Mouse (Mus musculus) urinary bladder, postnatal 14 days (tissue): ENCODE results near the gene Dab1.

Source experiments
- DNase-seq: peaks from one replicate; pipeline ENCODE4 v3.0.0; 2021; ENCODE audit warnings: low spot score

Gene Dab1

DNA sequence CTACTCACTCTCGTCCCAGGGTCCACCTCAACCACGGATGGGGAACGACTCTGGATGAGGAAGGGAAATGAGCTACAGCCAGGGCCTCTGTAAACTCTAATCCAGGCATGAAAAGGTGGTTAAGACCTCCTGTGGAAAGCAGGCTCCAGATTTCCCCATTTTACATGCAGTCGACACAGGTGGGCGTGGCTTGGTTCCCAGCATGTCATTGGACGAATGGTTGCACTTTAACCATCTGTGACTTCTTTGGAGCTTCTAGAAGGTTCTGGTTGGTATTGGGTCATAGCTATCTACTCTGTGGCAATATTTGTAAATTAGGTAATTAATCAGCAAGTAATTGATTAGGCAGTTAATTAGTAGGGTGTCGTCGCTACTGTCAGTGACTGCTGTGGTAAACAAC lies 752.0 kb downstream of the Dab1 start:
- no peak for DNase-seq

DNA sequence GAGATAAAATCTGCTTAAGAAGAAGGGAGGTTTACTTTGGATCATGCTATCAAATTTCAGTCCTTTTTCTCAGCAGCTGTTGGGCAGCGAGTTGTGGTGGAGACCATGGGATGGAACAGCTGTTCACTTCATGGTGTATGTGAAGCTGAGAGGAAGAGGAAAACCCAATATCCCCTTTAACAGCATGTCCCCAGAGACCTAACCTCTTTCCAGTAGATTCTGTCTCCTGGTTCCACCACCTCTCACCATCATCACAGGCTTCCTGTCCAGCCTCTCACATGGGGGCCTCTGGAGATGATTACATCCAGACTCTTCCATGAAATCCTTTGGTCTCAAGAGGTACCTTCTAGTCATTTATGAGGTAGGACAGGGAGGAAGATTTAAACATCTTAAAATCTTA lies 755.0 kb downstream of the Dab1 start:
- DNase-seq, result no peak

- no peak for DNase-seq
Measured at GRCm38 (mm10) chr4:104384704-104385103, 765.5 kb downstream of the Dab1 start.

GRCm38 (mm10) chr4:104385272-104385671 lies 766.1 kb downstream of the Dab1 start:
- DNase-seq, result no peak

DNA sequence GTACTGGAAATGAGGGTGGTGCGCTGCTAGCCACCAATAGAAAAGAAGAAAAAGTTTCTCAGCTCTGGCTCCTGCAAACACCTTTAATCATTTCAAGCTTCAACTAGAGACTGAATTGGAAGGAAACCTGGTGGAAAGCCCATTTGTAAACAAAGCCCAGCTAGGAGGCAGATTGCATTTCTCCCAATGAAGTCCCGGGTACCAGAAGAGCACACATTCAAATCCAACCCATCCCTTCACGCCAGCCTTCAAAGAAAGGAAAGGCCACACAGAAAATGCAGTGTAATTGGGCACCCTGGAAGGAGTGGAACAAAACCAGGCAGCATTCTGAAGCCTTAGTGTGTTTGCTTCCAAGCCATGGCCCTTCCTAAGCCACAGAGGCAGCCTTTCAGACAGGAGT lies 776.4 kb downstream of the Dab1 start:
- DNase-seq, result no peak

GRCm38 (mm10) chr4:104396095-104396494 lies 776.9 kb downstream of the Dab1 start:
- DNase-seq, result no peak

GRCm38 (mm10) chr4:104399106-104399730 lies 780.1 kb downstream of the Dab1 start:
- DNase-seq, result no peak

DNA sequence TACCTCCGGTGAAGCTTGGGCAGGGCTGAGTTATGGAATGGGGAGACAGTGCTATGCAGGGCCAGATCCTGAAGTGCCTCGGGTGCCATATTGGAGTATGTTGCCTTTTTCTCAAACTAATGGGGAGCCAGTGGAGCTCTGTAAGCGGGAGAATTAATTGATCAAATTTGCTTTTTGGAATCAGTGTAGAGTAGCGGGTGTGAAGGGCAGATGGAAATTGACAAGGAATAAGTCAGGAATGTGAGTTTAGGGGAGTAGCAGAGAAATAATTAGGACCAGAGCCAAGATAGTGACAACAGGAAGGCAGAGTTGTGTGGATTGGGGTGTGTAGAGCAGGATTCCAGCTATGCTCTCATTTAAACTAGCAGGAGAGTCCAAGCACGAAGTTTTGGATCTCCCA lies 784.9 kb downstream of the Dab1 start:
- no peak for DNase-seq

DNA sequence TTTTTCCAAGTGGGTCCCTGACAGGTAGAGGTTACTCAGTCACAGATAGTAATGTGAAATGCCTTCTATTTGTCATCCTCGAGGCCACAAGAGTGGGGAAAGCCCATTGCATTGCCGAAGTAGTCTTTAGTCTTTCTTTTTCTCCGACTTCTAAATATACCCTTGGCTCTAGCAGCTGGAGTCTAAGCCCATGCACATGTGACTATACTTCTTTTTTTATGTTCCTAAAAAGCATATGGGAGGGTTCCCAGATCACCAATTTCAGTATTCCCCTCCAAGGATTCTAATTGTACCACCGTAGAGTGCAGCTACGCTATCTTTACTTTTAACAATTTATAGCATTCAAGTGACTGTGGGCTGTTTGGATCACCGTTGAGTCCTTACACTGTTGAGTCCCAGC lies 791.8 kb downstream of the Dab1 start:
- DNase-seq, result no peak

GRCm38 (mm10) chr4:104415482-104415881 lies 796.3 kb downstream of the Dab1 start:
- DNase-seq, result no peak

GRCm38 (mm10) chr4:104418354-104418753 lies 799.2 kb downstream of the Dab1 start:
- no peak for DNase-seq

- no peak for DNase-seq
Measured at GRCm38 (mm10) chr4:104420983-104421680, 802.0 kb downstream of the Dab1 start.

GRCm38 (mm10) chr4:104429127-104429526 lies 810.0 kb downstream of the Dab1 start:
- DNase-seq, result no peak

- no peak for DNase-seq
Measured at GRCm38 (mm10) chr4:104431231-104431855, 812.2 kb downstream of the Dab1 start.

DNA sequence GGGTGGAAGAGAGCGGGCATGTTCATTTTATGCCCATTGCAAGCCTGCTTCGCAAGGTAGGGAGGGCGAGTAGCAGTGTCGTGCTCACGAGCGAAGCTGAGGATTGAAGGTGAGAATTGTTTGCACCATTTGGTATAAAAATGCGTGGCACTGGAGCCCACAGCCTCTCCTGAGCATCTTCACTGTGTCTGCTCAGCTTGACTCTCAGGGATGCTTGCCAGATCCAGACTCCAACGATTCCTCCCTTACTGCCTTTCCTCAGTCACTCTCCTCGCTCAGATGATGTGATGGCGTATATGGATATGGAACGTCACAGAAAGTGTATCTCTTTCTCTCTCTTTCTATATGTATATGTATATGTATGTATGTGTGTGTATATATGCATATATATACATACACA lies 813.0 kb downstream of the Dab1 start:
- DNase-seq, result no peak

- DNase-seq, result no peak
Measured at GRCm38 (mm10) chr4:104435736-104436135, 816.6 kb downstream of the Dab1 start.

- DNase-seq, result no peak
Measured at GRCm38 (mm10) chr4:104436411-104436810, 817.3 kb downstream of the Dab1 start.

GRCm38 (mm10) chr4:104438730-104439129 lies 819.6 kb downstream of the Dab1 start:
- no peak for DNase-seq

DNA sequence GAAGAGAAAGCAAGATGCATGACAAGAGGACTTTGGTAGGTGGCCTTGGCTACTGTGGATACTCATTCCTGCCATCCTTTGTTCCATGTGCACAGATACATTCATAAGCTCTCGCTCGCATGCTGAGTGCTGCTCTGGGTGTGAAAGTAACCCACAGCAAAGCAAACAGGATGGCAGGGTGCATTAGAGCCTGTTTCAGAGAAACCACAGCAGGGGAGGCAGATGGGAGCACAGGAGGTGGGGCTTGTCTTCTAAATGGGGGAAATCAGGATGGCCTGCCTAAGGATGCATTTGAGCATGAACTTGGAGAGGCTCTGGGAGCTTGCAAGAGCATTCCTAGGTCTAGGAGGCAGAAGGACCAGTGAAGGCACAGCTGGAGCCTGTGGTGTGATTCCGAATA lies 820.5 kb downstream of the Dab1 start:
- DNase-seq, result no peak

DNA sequence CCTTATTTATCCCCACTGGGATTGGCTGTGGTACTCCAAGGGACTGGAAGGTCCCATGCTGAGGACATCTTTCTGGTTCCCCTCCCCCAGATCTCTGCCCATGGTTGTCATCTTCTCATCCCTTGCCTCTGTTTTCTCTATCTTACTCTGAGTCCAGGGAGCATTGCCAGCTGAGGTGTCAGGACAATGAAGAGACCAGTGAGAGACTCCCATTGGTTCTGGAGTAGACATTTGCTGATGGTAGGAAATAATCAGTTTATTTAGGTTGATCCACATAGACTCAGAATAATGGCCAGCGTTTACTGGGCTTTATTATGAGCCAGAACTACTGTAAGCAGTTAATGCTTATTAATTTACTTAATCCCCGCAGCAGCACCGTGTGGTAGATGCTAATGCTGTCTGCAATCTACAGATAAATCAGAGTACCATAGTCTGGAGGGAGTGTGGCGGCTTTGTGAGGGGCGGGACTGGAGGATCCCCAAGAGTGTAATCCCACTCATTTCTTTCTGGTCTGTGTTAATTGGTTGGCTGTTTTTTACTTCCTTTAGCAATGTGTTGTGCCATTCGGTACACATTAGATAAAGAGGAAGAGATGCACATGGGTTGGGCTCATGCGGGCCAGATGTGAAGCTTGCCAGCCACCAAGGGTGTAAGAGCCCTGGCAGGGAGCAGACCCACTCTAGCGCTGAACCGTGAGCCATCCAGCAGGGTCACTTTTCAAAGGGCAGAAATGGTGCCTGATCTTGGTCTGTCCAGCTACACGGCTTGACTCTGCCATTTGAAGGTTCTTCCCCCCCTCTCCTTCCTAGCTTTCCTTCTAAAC lies 824.0 kb downstream of the Dab1 start:
- no peak for DNase-seq

DNA sequence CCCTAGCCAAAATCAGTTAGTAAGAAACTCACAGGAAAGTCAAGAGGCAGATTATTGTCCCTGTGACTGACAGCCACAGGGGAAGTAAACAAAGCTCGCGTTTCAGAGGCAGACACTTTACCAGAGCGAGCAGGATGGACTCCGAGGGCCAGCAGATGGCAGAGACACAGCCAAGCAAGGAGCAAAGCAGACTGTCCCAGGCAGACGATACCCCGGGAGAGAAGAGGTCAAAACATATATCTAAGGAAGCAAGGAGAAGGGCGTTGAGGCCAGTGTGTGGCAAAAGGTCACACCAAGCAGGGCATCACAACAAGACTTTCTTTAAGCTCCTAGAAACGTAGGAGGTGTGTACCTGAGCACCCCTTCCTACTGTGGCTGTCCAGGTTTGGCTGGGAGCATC lies 824.6 kb downstream of the Dab1 start:
- no peak for DNase-seq

- no peak for DNase-seq
Measured at GRCm38 (mm10) chr4:104444985-104445384, 825.8 kb downstream of the Dab1 start.

GRCm38 (mm10) chr4:104448199-104448598 lies 829.0 kb downstream of the Dab1 start:
- no peak for DNase-seq
